Mouse (Mus musculus) liver, adult 2 months (tissue): ENCODE measurements around the gene Pira2. TPM values are rescaled to one million over a fixed set of nuclear protein-coding genes. Genes with fewer than 3 reads are reported as not detected.
A peak's percentile ranks its signal among the peaks of the same experiment; 100 is the strongest.
"Not testable (repeated sequence)": the region's sequence is repeated elsewhere in the genome, so short reads cannot be mapped to it uniquely, and the experiment has no call there.

Source experiments
- DNase-seq: peaks from one replicate; pipeline ENCODE4 v3.0.0-alpha.2; 2011; ENCODE audit warnings: low read depth, low spot score; ENCODE audit errors: extremely low read depth
- H3K27ac ChIP-seq: fragments of 200-500 bp; replicated peaks from 2 replicates; pipeline ENCODE4 v1.5.1; 2012; ENCODE audit warnings: low read depth, mild to moderate bottlenecking, control low read depth, inconsistent platforms, low read length; ENCODE audit not compliant: insufficient read depth
- H3K27me3 ChIP-seq: fragments of 200-500 bp; 2 replicates; pipeline ENCODE4 v1.6.1; 2012; ENCODE audit warnings: mild to moderate bottlenecking, moderate library complexity, low read length, inconsistent platforms; ENCODE audit not compliant: control insufficient read depth, insufficient read depth
- H3K36me3 ChIP-seq: fragments of 200-500 bp; 2 replicates; pipeline ENCODE4 v1.6.1; 2012; ENCODE audit warnings: low read length, inconsistent platforms; ENCODE audit not compliant: control insufficient read depth, insufficient read depth
- H3K4me1 ChIP-seq: fragments of 200-500 bp; 2 replicates; pipeline ENCODE4 v1.6.1; 2011; ENCODE audit warnings: low read length; ENCODE audit not compliant: control insufficient read depth, insufficient read depth
- H3K4me3 ChIP-seq: fragments of 200-500 bp; 2 replicates; pipeline ENCODE4 v1.5.1; 2011; ENCODE audit warnings: low read depth, mild to moderate bottlenecking, control low read depth, low read length, moderate library complexity; ENCODE audit not compliant: insufficient read depth
- H3K79me2 ChIP-seq: fragments of 200-500 bp; 2 replicates; pipeline ENCODE4 v1.6.1; 2012; ENCODE audit warnings: inconsistent platforms, mild to moderate bottlenecking, low read length, moderate library complexity; ENCODE audit not compliant: control insufficient read depth, insufficient read depth
- H3K9ac ChIP-seq: fragments of 200-500 bp; 2 replicates; pipeline ENCODE4 v1.6.1; 2012; ENCODE audit warnings: low read depth, mild to moderate bottlenecking, control low read depth, inconsistent platforms, low read length
- CTCF ChIP-seq: fragments of 200-500 bp; IDR thresholded peaks from 2 replicates; pipeline ENCODE4 v1.5.1; 2011; ENCODE audit warnings: low read depth, low read length, control low read depth
- WGBS: fragments of 180-500 bp; shearing (Covaris S2); methylation state at CpG from one replicate; pipeline ENCODE4 v1.1.7; 2018; 5-methylcytosine and 5-hydroxymethylcytosine counted together
- polyA plus RNA-seq: library from polyadenylated mRNA; depleted of rRNA; stranded (reverse); fragments of >200 nt; gene quantifications from 2 replicates; pipeline ENCODE4 v1.2.3, GENCODE M21; 2012; rRNA removed
- total RNA-seq: library from RNA; depleted of rRNA; stranded (reverse); fragments of >200 nt; gene quantifications from 2 replicates; pipeline ENCODE4 v1.2.3, GENCODE M21; 2014; rRNA removed

The Pira2 gene
- 2.7 and 4.0 TPM in 2 replicates for total RNA-seq
- polyA plus RNA-seq: 0.50 and 1.3 TPM in 2 replicates

- not testable (repeated sequence) for H3K27me3 ChIP-seq, H3K9ac ChIP-seq, H3K27ac ChIP-seq, DNase-seq, H3K4me1 ChIP-seq, H3K4me3 ChIP-seq, H3K36me3 ChIP-seq, H3K79me2 ChIP-seq
- WGBS: no CpG with 5 or more reads among the region's 2 CpGs
Observed at GRCm38 (mm10) chr7:3844951-3845350, at the start of gene Pira2. Gene Pira2, minus strand, starts transcription at chr7:3845051.

- not testable (repeated sequence) for H3K4me1 ChIP-seq
- WGBS: no CpG with 5 or more reads among the region's 1 CpGs
Observed at GRCm38 (mm10) chr7:3875032-3875431, 30.2 kb upstream of the Pira2 start.

GRCm38 (mm10) chr7:3837854-3838253 is 7.0 kb downstream of the Pira2 start:
- not testable (repeated sequence) for H3K27me3 ChIP-seq, H3K79me2 ChIP-seq, H3K9ac ChIP-seq, H3K4me1 ChIP-seq, H3K27ac ChIP-seq, H3K4me3 ChIP-seq, DNase-seq, H3K36me3 ChIP-seq
- WGBS: no CpG with 5 or more reads among the region's 1 CpGs

More at GRCm38 (mm10) chr7:3875032-3875431, 30.2 kb upstream of the Pira2 start:
- DNase-seq, H3K36me3 ChIP-seq, H3K27me3 ChIP-seq, H3K79me2 ChIP-seq, H3K9ac ChIP-seq, H3K4me3 ChIP-seq, H3K27ac ChIP-seq: not testable (repeated sequence)

- not testable (repeated sequence) for H3K4me3 ChIP-seq, H3K4me1 ChIP-seq, H3K9ac ChIP-seq, H3K27me3 ChIP-seq, DNase-seq, H3K27ac ChIP-seq, H3K36me3 ChIP-seq, H3K79me2 ChIP-seq
Observed at GRCm38 (mm10) chr7:3830633-3831032, 14.2 kb downstream of the Pira2 start.

- not testable (repeated sequence) for H3K36me3 ChIP-seq, DNase-seq, H3K27ac ChIP-seq, H3K4me1 ChIP-seq, H3K4me3 ChIP-seq, H3K79me2 ChIP-seq, H3K9ac ChIP-seq, H3K27me3 ChIP-seq
- 13% methylated on average over 1 of the region's 3 CpGs for WGBS
Observed at GRCm38 (mm10) chr7:3825599-3825998, 19.3 kb downstream of the Pira2 start, which contains the start of gene Gm15448. Gene Gm15448, minus strand, starts transcription at chr7:3825687.

GRCm38 (mm10) chr7:3811912-3812311 is 32.9 kb downstream of the Pira2 start:
- not testable (repeated sequence) for H3K9ac ChIP-seq, DNase-seq, H3K4me3 ChIP-seq, H3K36me3 ChIP-seq, H3K27me3 ChIP-seq, H3K27ac ChIP-seq, H3K4me1 ChIP-seq, H3K79me2 ChIP-seq
- peak; percentile 7; the same call in 1 of the 2 replicates for TF ChIP-seq CTCF

GRCm38 (mm10) chr7:3802935-3803334 is 41.9 kb downstream of the Pira2 start:
- not testable (repeated sequence) for H3K27me3 ChIP-seq, DNase-seq, H3K4me3 ChIP-seq, H3K4me1 ChIP-seq, H3K9ac ChIP-seq, H3K36me3 ChIP-seq, H3K79me2 ChIP-seq, H3K27ac ChIP-seq
- WGBS: 83% methylated on average over 4 of the region's 4 CpGs

- H3K27me3 ChIP-seq, H3K4me3 ChIP-seq, H3K27ac ChIP-seq, H3K79me2 ChIP-seq, H3K36me3 ChIP-seq, H3K9ac ChIP-seq, H3K4me1 ChIP-seq: not testable (repeated sequence)
- peak; percentile 0 for DNase-seq
- 58% methylated on average over 3 of the region's 3 CpGs for WGBS
Observed at GRCm38 (mm10) chr7:3799940-3800339, 44.9 kb downstream of the Pira2 start.

GRCm38 (mm10) chr7:3796286-3796685 is 48.6 kb downstream of the Pira2 start:
- H3K27ac ChIP-seq, H3K4me1 ChIP-seq, H3K27me3 ChIP-seq, H3K4me3 ChIP-seq, DNase-seq, H3K9ac ChIP-seq, H3K79me2 ChIP-seq, H3K36me3 ChIP-seq: not testable (repeated sequence)
